Mouse (Mus musculus) stomach, postnatal 0 days (tissue): ENCODE results near the gene Tomm40l.

Experiments used
- CTCF ChIP-seq: IDR thresholded peaks from 2 replicates; pipeline ENCODE4 v1.5.1; 2016; ENCODE audit warnings: antibody characterized with exemption, low read depth, mild to moderate bottlenecking, moderate library complexity
- EP300 ChIP-seq: optimal IDR thresholded peaks from 2 replicates; pipeline ENCODE3; 2016; ENCODE audit warnings: antibody characterized with exemption

- TF ChIP-seq CTCF (no peak), EP300 (no peak)
These were observed 52.4 kb downstream of the Tomm40l start for GRCm38 (mm10) chr1:171169913-171170312.
